Mouse (Mus musculus) heart, postnatal 10 days (tissue): ENCODE data around the gene Slc6a2. TPM values are rescaled to one million over a fixed set of nuclear protein-coding genes. Genes with fewer than 3 reads are reported as not detected.

Experiments
- DNase-seq, 2 experiments: peaks; one replicate each; pipeline ENCODE4 v3.0.0; 2021
- intact Hi-C: fragments of 180-260 bp; cut with DNase I; formaldehyde crosslinking; loops from one replicate; pipeline ENCODE4 v1.15.1; 2025
- microRNA-seq, 2 experiments: library from miRNA; unstranded; fragments of <30 nt; microRNA quantifications; one replicate each; pipeline ENCODE4 v1.2.0; 2022
- total RNA-seq, 2 experiments: library from RNA; stranded (reverse); gene quantifications; 2 replicates each; pipeline ENCODE4 v1.2.3; 2021

Slc6a2 gene
- total RNA-seq, 2 experiments from 2014 or later = 0.10 to 0.12 TPM

GRCm38 (mm10) chr8:93014300-93014699 is 54.4 kb downstream of the Slc6a2 start:
- DNase-seq = no peak
- intact Hi-C loops = loop anchor here (10.0 kb wide), 1 partner anchor 481 kb away; no protein-coding TSS in a partner anchor

- intact Hi-C loops = no loop called here
- DNase-seq = no peak
These were observed 61.9 kb downstream of the Slc6a2 start for GRCm38 (mm10) chr8:93021738-93022137.

- intact Hi-C loops = no loop called here
- DNase-seq = no peak
These were observed 70.8 kb downstream of the Slc6a2 start for GRCm38 (mm10) chr8:93030664-93031063.

- intact Hi-C loops = no loop called here
- DNase-seq = no peak
These were observed 79.0 kb downstream of the Slc6a2 start for GRCm38 (mm10) chr8:93038831-93039230.

GRCm38 (mm10) chr8:93040256-93040655 is 80.4 kb downstream of the Slc6a2 start:
- no peak for DNase-seq
- intact Hi-C loops = no loop called here

GRCm38 (mm10) chr8:93040776-93041567 is 81.1 kb downstream of the Slc6a2 start:
- peak; percentile 42 to 46 for DNase-seq
- intact Hi-C loops = no loop called here

GRCm38 (mm10) chr8:93043083-93043482 is 83.2 kb downstream of the Slc6a2 start:
- intact Hi-C loops = no loop called here
- DNase-seq = no peak

- intact Hi-C loops = loop anchor here (2.0 kb wide), 1 partner anchor 37 kb away; no protein-coding TSS in a partner anchor
- no peak for DNase-seq
These were observed 88.2 kb downstream of the Slc6a2 start, which contains the start of gene Ces1a for GRCm38 (mm10) chr8:93048092-93048491. Ces1a (minus strand) TSS chr8:93048192.

- intact Hi-C loops = loop anchor here (2.0 kb wide), 1 partner anchor 38 kb away; no protein-coding TSS in a partner anchor
- DNase-seq = peak; percentile 18 to 34
These were observed 88.9 kb downstream of the Slc6a2 start for GRCm38 (mm10) chr8:93048510-93049416.

Small RNAs within 50 kb of the gene (microRNA-seq; reads per million reads assigned to microRNA genes)
- gene Gm22151 = 0 reads per million in 2 experiments

Other genes with a start within 250 kb of the Slc6a2 start
- 100 to 1,000 TPM; 187 to 198 TPM for gene Mmp2, start 132.8 kb upstream of the Slc6a2 start, total RNA-seq
- gene Lpcat2, start 104.7 kb upstream of the Slc6a2 start, total RNA-seq = 1 to 10 TPM; 1.9 to 2.5 TPM
- not detected for gene Capns2, start 58.7 kb upstream of the Slc6a2 start, total RNA-seq
- gene Ces1a, start 88.1 kb downstream of the Slc6a2 start, total RNA-seq = not detected
- gene Ces1b, start 119.9 kb downstream of the Slc6a2 start, total RNA-seq = not detected
- gene Ces1c, start 171.2 kb downstream of the Slc6a2 start, total RNA-seq = not detected
- gene Ces1d, start 237.8 kb downstream of the Slc6a2 start, total RNA-seq = 10 to 100 TPM; 29.5 to 57.4 TPM